Mouse (Mus musculus) heart, adult 18-20 months (tissue): Measurements from ENCODE around the gene Csdc2. TPM values are rescaled to one million over a fixed set of nuclear protein-coding genes. Genes with fewer than 3 reads are reported as not detected.

ENCODE experiments used
- DNase-seq, 2 experiments: peaks; one replicate each; pipeline ENCODE4 v3.0.0; 2021 to 2022; ENCODE audit warnings: mixed read lengths in 1 of 2
- total RNA-seq, 2 experiments: library from RNA; stranded (reverse); gene quantifications; 2 replicates each; pipeline ENCODE4 v1.2.3; 2021

Csdc2 gene
- total RNA-seq, 2 experiments from 2014 or later, result 54.7 to 62.7 TPM

- peak; percentile 15 to 40 for DNase-seq
Observed at GRCm38 (mm10) chr15:81990549-81990948, 54.0 kb downstream of the Csdc2 start.

GRCm38 (mm10) chr15:81993992-81994391 is 57.4 kb downstream of the Csdc2 start:
- no peak for DNase-seq

Other genes starting within 250 kb of the Csdc2 start
- 1 to 10 TPM in 1 of 2 experiments, under 1 TPM in 1; 0.92 to 2.2 TPM for gene Chadl, start 239.5 kb upstream of the Csdc2 start, total RNA-seq
- gene Zc3h7b, start 191.7 kb upstream of the Csdc2 start, total RNA-seq, result 10 to 100 TPM; 57.2 to 68.1 TPM
- 10 to 100 TPM; 29.4 to 30.4 TPM for gene Rangap1, start 191.2 kb upstream of the Csdc2 start, total RNA-seq
- 10 to 100 TPM; 67.5 to 73.0 TPM for gene Tef, start 134.3 kb upstream of the Csdc2 start, total RNA-seq
- 100 to 1,000 TPM; 103 to 127 TPM for gene Tob2, start 78.0 kb upstream of the Csdc2 start, total RNA-seq
- gene Phf5a, start 64.8 kb upstream of the Csdc2 start, total RNA-seq, result 10 to 100 TPM; 36.5 to 37.1 TPM
- 1,000 to 10,000 TPM; 2,055 to 2,104 TPM for gene Aco2, start 64.5 kb upstream of the Csdc2 start, total RNA-seq
- 10 to 100 TPM in 1 of 2 experiments, 1 to 10 TPM in 1; 7.8 to 10.7 TPM for gene Polr3h, start 10.5 kb upstream of the Csdc2 start, total RNA-seq
- 10 to 100 TPM; 24.7 to 31.4 TPM for gene Pmm1, start 24.2 kb downstream of the Csdc2 start, total RNA-seq
- not detected for gene 1700029P11Rik, start 43.8 kb downstream of the Csdc2 start, total RNA-seq
- gene Xrcc6, start 51.1 kb downstream of the Csdc2 start, total RNA-seq, result 10 to 100 TPM; 24.6 to 25.3 TPM
- gene Desi1, start 97.1 kb downstream of the Csdc2 start, total RNA-seq, result 10 to 100 TPM; 25.1 to 29.0 TPM
- gene Snu13, start 110.8 kb downstream of the Csdc2 start, total RNA-seq, result 10 to 100 TPM; 47.3 to 53.5 TPM
- not detected for gene 4930407I10Rik, start 122.4 kb downstream of the Csdc2 start, total RNA-seq
- not detected for gene Mei1, start 133.2 kb downstream of the Csdc2 start, total RNA-seq
- gene Ccdc134, start 191.2 kb downstream of the Csdc2 start, total RNA-seq, result 1 to 10 TPM; 4.0 to 4.4 TPM
- 10 to 100 TPM; 18.2 to 22.1 TPM for gene Srebf2, start 210.4 kb downstream of the Csdc2 start, total RNA-seq